Mouse (Mus musculus) heart, embryonic 13.5 days (tissue): ENCODE measurements at regions not wholly inside any gene's neighbourhood (a gene's known extent, or its start where the extent isn't known, plus 50 kb on each side); places are given as distances from the start of the nearest gene placed in this dataset.

ENCODE experiments used
- ATAC-seq: fragments of 200-750 bp; cut with Nextera tagmentation; 2 replicates; pipeline ENCODE4 v1.8.0; 2017; ENCODE audit warnings: moderate TSS enrichment; ENCODE audit not compliant: insufficient number of reproducible peaks, low FRiP score, low TSS enrichment; ENCODE audit errors: extremely low read depth
- H3K27ac ChIP-seq: fragments of 300-500 bp; sonication (generic); replicated peaks from 2 replicates; pipeline ENCODE4 v1.5.1; 2015; ENCODE audit warnings: moderate library complexity, mild to moderate bottlenecking, inconsistent platforms
- H3K27me3 ChIP-seq: fragments of 300-500 bp; sonication (generic); replicated peaks from 2 replicates; pipeline ENCODE4 v1.6.1; 2015; ENCODE audit warnings: mild to moderate bottlenecking, inconsistent platforms
- H3K36me3 ChIP-seq: fragments of 300-500 bp; sonication (generic); 2 replicates; pipeline ENCODE4 v1.6.1; 2015; ENCODE audit warnings: mild to moderate bottlenecking, inconsistent platforms
- H3K4me1 ChIP-seq: fragments of 300-500 bp; sonication (generic); 2 replicates; pipeline ENCODE4 v1.6.1; 2015; ENCODE audit warnings: inconsistent platforms
- H3K4me2 ChIP-seq: fragments of 300-500 bp; sonication (generic); 2 replicates; pipeline ENCODE4 v1.6.1; 2015; ENCODE audit warnings: inconsistent platforms, mild to moderate bottlenecking, moderate library complexity
- H3K4me3 ChIP-seq: fragments of 300-500 bp; sonication (generic); 2 replicates; pipeline ENCODE4 v1.5.1; 2015; ENCODE audit warnings: moderate library complexity, mild to moderate bottlenecking, inconsistent platforms
- H3K9ac ChIP-seq: fragments of 300-500 bp; sonication (generic); 2 replicates; pipeline ENCODE4 v1.6.1; 2015; ENCODE audit warnings: inconsistent platforms, mild to moderate bottlenecking, moderate library complexity
- H3K9me3 ChIP-seq: fragments of 300-500 bp; sonication (generic); 2 replicates; pipeline ENCODE4 v1.6.1; 2016; ENCODE audit warnings: inconsistent platforms
- WGBS: fragments of 180-500 bp; shearing (Covaris S2); methylation state at CpG from one replicate; pipeline ENCODE4 v1.1.7; 2015; ENCODE audit warnings: mixed read lengths; 5-methylcytosine and 5-hydroxymethylcytosine counted together

DNA sequence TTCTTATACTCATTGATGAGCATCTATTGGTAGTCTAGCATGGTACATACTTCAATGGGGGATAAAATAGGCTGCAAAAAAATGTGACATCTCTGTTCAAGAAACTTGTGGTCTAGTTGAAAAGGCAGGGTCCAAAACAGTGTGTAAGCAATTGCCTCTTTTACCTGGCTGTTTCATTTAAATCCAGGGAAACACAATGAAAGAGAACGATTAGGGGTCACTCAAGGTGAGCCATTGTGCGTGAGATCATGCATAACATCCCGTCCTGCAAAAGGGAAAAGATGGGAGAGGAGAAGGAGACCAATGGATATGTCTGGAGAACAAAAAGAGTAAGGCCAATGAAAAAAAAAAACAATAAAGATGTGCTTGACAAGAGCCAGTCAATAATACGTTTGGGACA lies 93.6 kb upstream of the Olfm4 start:
- no peaks in the 10 kb centered on the region for H3K27me3 ChIP-seq
- H3K4me2 ChIP-seq = no peak overlapping the region
- 77% methylated on average over 4 of the region's 4 CpGs for WGBS
- H3K27ac ChIP-seq = no peak overlapping the region
- H3K4me1 ChIP-seq = no peaks in the 10 kb centered on the region
- no peak for ATAC-seq
- H3K4me3 ChIP-seq = no peak overlapping the region
- H3K36me3 ChIP-seq = no peaks in the 10 kb centered on the region
- H3K9me3 ChIP-seq = no peaks in the 10 kb centered on the region
- no peak overlapping the region for H3K9ac ChIP-seq

DNA sequence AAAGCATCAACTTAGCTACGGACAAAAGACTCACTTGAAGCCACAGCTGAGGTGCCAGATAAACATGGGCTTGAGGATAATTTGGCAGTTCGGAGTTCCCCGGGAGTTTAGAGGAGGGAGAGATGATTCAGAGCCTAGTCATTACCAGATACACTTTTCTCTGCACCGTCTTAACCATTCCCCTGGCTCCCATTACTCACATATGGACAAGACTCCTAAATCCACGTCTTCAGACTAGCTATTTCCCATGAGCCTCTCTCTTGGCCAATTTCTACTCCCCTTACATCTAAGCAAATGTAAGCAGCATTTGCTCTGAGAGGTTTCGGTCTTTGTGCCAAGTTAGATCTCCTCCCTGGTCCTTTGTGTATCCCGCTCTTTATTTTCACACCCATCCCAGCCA lies 100.4 kb upstream of the Olfm4 start:
- Histone ChIP-seq H3K27me3 (no peaks in the 10 kb centered on the region), H3K4me3 (no peak overlapping the region), H3K9me3 (no peaks in the 10 kb centered on the region), H3K36me3 (no peaks in the 10 kb centered on the region), H3K9ac (no peak overlapping the region), H3K4me2 (no peak overlapping the region), H3K4me1 (no peaks in the 10 kb centered on the region), H3K27ac (no peak overlapping the region)
- no peak for ATAC-seq
- WGBS = 62% methylated on average over 7 of the region's 7 CpGs

DNA sequence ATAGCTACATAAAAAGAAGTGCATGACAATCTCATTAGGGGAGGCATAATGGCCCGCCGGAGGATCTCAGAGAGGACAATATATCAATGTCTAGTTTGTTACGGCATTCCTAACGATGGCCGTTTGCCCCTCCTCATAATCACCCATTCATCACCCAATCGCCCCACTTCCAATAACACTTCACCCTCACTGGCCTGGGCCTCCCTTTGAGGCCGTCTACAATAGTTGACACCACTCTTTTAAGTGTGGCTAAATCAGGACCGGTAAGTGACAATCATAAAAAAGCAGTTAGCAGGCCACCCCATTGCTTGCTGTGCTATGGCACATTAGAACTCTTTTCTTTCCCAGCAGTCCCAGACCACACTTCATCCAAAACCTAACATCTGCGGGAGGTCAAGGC lies 102.2 kb upstream of the Olfm4 start:
- H3K4me2 ChIP-seq = no peak overlapping the region
- H3K9me3 ChIP-seq = no peaks in the 10 kb centered on the region
- no peak overlapping the region for H3K9ac ChIP-seq
- no peaks in the 10 kb centered on the region for H3K36me3 ChIP-seq
- 72% methylated on average over 9 of the region's 9 CpGs for WGBS
- ATAC-seq = no peak
- H3K4me3 ChIP-seq = no peak overlapping the region
- no peak overlapping the region for H3K27ac ChIP-seq
- H3K4me1 ChIP-seq = no peaks in the 10 kb centered on the region
- no peaks in the 10 kb centered on the region for H3K27me3 ChIP-seq

DNA sequence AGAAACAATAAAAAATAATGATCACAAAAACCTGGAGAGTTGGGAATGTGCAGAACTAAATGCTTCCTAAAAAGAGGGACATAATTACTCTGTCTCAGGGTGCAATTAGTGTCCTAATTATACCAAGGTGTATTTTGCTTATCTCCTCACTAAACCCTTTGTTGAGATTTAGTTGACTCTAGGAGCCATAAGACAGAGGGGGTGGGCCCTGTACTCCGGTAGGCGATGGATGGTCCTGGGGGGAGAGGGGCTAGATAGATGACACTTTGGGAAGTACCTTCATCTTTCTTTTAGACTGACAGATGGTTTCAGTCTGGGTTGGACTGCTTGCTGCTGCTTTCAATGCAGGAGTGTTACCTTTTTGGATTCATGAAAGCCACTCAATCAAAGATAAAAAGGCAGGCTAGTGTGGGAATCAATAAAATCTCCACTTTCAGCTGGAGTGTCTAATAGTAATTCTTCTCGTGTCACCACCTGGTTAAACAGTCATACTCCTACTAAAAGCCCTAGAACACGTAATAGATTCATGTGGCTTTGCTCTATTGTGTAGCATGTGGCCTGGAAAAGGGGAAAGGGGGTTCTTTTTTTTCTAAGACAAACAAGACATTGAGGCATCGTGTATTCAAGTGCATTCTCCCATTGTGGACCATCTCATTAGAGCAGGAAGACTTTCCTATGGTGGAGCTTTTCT lies 103.7 kb upstream of the Olfm4 start:
- ATAC-seq = no peak
- Histone ChIP-seq H3K9me3 (no peaks in the 10 kb centered on the region), H3K27me3 (no peaks in the 10 kb centered on the region), H3K27ac (no peak overlapping the region), H3K4me2 (no peak overlapping the region), H3K9ac (no peak overlapping the region), H3K4me3 (no peak overlapping the region), H3K36me3 (no peaks in the 10 kb centered on the region), H3K4me1 (no peaks in the 10 kb centered on the region)
- WGBS = 68% methylated on average over 5 of the region's 5 CpGs

DNA sequence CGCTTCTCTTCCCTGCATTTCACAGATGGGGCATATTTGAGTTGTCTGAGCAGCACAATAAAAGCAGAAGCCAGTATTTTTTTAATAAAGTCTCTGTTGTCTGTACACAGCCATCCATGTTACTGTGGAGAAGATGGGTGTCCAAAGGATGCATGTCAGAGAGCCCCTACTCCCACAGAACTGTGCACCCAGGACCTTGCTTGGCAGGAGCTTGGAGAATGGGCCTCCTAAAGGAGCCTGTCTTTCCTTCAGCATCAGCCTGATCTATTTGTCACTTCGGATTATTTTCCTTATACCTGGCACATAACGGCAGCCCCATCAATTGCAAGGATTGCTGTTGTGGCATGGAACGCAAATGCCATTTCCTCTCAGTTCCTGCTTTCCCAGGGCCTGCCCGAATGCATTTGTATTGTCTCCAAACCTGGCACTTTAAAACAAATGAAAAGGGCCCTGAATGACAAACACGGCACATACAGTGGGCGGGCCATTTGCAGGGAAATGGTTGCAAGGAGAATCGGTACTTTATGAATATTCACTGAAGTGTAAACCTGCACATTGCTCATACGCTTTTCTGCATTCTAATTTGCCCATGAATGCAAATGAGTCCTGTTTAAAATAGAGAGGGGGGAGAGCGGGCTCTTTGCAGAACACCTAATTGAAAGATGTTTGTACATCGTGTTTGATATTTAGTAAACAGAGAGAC lies 104.4 kb upstream of the Olfm4 start:
- H3K27me3 ChIP-seq = no peaks in the 10 kb centered on the region
- no peak overlapping the region for H3K27ac ChIP-seq
- no peak overlapping the region for H3K4me3 ChIP-seq
- no peaks in the 10 kb centered on the region for H3K9me3 ChIP-seq
- WGBS = 74% methylated on average over 11 of the region's 11 CpGs
- no peak for ATAC-seq
- H3K4me2 ChIP-seq = no peak overlapping the region
- no peaks in the 10 kb centered on the region for H3K36me3 ChIP-seq
- no peak overlapping the region for H3K9ac ChIP-seq
- no peaks in the 10 kb centered on the region for H3K4me1 ChIP-seq

DNA sequence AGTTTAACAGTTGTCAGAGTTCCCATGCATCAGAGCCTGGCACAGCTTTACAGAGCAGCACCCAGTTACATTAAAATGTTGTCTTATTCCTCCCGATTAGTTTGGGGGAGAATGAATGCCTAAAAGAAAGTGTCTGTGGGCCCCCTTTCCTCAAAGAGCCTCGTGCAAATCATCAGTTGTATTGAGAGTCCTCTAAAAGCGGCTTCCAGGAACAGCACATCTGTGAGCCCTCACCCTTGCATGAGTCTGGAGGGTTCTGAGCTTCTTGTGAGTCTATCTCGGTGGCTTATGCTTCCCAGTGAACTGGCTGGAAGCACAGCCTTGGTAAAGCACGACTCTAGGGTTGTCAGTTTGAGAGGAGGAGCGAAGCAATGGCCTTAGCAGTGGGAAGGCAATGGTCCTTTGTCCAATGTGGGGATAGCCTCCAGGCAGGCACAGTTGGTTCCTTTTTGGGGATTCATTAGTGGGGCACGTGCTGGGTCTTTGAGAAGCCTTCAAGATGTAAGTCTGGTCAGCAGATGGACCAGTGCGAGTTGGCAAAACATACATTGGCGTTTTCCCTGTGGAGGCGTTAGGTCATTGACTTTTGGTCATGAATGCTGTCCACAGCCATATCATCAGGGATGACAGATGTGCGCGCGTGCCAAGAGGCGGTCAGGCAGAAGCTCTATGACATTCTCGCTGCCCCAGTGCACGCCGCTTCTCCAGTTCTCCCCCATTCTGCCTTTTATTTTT lies 105.4 kb upstream of the Olfm4 start:
- H3K4me3 ChIP-seq = no peak overlapping the region
- H3K9ac ChIP-seq = no peak overlapping the region
- H3K27ac ChIP-seq = no peak overlapping the region
- H3K36me3 ChIP-seq = no peaks in the 10 kb centered on the region
- no peaks in the 10 kb centered on the region for H3K9me3 ChIP-seq
- H3K4me1 ChIP-seq = no peaks in the 10 kb centered on the region
- H3K4me2 ChIP-seq = no peak overlapping the region
- 0 out of 2 replicates have a peak, but pooled peaks cover 2% of the 10 kb centered on the region for H3K27me3 ChIP-seq
- no peak for ATAC-seq
- WGBS = 77% methylated on average over 17 of the region's 17 CpGs

DNA sequence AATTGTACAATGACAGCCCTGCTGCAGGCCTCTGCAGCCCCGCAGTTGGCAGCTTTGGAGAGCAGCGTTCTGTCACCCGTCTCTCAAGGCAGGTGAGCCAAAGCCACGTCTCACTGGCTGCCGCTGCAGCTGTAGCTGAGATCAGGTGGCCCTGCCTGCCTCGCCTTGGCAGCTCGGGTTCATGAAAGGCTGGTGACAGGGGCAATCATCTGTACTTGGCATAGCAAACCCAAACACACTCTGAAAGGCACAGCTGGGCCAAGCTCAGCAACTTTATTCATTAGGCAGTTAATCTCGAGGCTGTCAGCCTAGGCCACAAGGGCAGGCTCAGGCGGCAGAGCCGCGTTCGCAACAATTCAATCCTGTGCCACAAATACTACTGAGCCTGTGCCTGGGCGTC lies 102.0 kb upstream of the Pcdh8 start:
- Histone ChIP-seq H3K36me3 (no peaks in the 10 kb centered on the region), H3K9me3 (no peaks in the 10 kb centered on the region), H3K4me3 (no peak overlapping the region), H3K9ac (no peak overlapping the region), H3K4me1 (no peaks in the 10 kb centered on the region), H3K4me2 (no peak overlapping the region), H3K27ac (no peak overlapping the region), H3K27me3 (0 out of 2 replicates have a peak, but pooled peaks cover 2% of the 10 kb centered on the region)
- ATAC-seq = no peak
- 47% methylated on average over 13 of the region's 13 CpGs for WGBS

DNA sequence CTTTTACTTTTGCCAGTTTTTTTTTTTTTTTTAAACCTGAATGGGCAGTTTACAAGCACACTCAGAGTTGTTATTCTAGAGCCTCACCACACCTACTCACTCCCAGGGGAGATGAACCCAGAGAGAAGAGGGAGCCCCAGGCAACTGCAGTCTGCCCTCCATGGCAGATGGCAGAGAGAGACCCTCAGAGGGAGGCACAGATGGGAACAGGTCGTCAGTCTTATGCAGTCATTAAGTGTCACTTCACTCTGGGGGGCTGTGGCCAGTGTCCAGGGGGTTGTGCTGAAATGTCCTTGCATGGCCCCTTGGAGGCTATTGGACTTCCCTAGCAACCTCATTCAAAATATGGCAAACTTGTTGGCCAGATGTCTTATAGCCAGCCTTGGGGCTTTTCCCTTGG lies 101.3 kb upstream of the Pcdh8 start:
- H3K4me1 ChIP-seq = no peaks in the 10 kb centered on the region
- ATAC-seq = no peak
- no peak overlapping the region for H3K4me3 ChIP-seq
- H3K9ac ChIP-seq = no peak overlapping the region
- no peak overlapping the region for H3K4me2 ChIP-seq
- WGBS = 20% methylated on average over 1 of the region's 1 CpGs
- no peaks in the 10 kb centered on the region for H3K9me3 ChIP-seq
- H3K27me3 ChIP-seq = 0 out of 2 replicates have a peak, but pooled peaks cover 2% of the 10 kb centered on the region
- H3K27ac ChIP-seq = no peak overlapping the region
- no peaks in the 10 kb centered on the region for H3K36me3 ChIP-seq

DNA sequence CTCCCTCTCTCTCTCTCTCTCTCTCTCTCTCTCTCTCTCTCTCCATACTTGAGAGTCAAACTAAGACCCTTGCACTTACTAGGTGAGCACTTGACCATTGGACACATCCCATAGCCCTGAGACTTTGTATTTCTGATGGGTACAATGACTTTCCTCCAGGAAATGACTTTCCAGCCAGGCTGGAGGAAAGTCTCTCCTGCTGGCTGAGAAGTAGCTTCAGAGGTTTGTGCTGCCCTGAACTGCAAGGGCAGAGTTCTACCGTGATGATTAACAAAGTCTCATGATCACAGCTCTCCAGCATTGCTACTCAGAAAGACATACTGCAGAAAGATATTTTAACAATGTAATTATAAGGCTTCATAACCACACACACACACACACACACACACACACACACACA lies 98.2 kb upstream of the Pcdh8 start:
- 48% methylated on average over 1 of the region's 1 CpGs for WGBS
- no peaks in the 10 kb centered on the region for H3K4me1 ChIP-seq
- no peak for ATAC-seq
- H3K4me3 ChIP-seq = no peak overlapping the region
- H3K27me3 ChIP-seq = 0 out of 2 replicates have a peak, but pooled peaks cover 2% of the 10 kb centered on the region
- no peak overlapping the region for H3K27ac ChIP-seq
- H3K4me2 ChIP-seq = no peak overlapping the region
- no peak overlapping the region for H3K9ac ChIP-seq
- no peaks in the 10 kb centered on the region for H3K9me3 ChIP-seq
- H3K36me3 ChIP-seq = no peaks in the 10 kb centered on the region

DNA sequence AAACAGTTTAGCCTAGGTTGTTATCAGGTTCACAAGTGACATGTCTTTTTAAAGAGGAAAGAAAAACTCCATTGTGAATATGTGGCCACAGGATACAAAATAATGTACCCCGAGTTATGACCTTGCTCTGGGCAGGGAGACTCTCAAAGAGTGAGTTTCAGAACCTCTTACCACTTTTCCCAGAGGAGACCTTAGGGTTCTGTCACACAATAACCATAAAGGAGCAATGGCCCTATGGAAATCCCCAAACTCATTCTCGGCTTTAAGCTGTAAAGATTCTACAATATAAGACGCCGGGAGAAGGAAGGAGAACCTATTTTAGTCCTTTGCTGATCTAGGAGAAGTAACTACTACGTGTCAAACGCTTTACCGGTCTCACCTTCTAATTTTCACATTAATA lies 85.1 kb upstream of the Pcdh8 start:
- peaks cover 3% of the 10 kb centered on the region; the same call in 1 of the 2 replicates for H3K9me3 ChIP-seq
- 73% methylated on average over 7 of the region's 7 CpGs for WGBS
- H3K4me1 ChIP-seq = no peaks in the 10 kb centered on the region
- H3K9ac ChIP-seq = no peak overlapping the region
- H3K36me3 ChIP-seq = no peaks in the 10 kb centered on the region
- no peaks in the 10 kb centered on the region for H3K27me3 ChIP-seq
- H3K4me3 ChIP-seq = no peak overlapping the region
- H3K27ac ChIP-seq = no peak overlapping the region
- no peak overlapping the region for H3K4me2 ChIP-seq
- ATAC-seq = no peak

DNA sequence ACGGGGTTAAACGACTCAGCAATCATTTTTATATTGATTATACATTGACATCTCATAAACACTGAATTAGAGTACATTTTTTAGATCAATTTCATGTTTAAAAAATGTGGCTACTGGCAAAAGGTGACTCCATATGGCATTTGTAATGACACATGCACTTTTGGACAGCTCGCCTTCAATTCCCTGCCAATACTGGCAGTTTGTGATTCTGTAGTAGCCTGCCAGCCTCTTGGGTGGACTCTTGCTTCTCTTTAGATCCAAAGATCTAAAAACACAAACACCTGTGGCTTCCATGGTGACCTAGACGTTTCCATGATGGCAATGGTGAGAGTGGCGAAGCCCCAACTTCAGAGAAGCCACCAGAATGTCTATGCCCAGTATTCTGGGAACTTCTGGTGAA lies 83.1 kb upstream of the Pcdh8 start:
- Histone ChIP-seq H3K4me1 (no peaks in the 10 kb centered on the region), H3K36me3 (no peaks in the 10 kb centered on the region), H3K4me3 (no peak overlapping the region), H3K27ac (no peak overlapping the region), H3K4me2 (no peak overlapping the region), H3K9me3 (peaks cover 2% of the 10 kb centered on the region; the same call in 1 of the 2 replicates), H3K9ac (no peak overlapping the region), H3K27me3 (no peaks in the 10 kb centered on the region)
- ATAC-seq = no peak
- 69% methylated on average over 5 of the region's 5 CpGs for WGBS
